Mouse (Mus musculus) E14TG2a.4 (cell line): ENCODE results near the gene Unkl.
"Not testable (repeated sequence)": the region's sequence is repeated elsewhere in the genome, so short reads cannot be mapped to it uniquely, and the experiment has no call there.

Experiments
- H3K27me3 ChIP-seq: 2 replicates; pipeline ENCODE4 v1.6.1; 2014; ENCODE audit warnings: low read length, control low read depth; ENCODE audit not compliant: insufficient read depth
- H3K36me3 ChIP-seq: 2 replicates; pipeline ENCODE4 v1.6.1; 2014; ENCODE audit warnings: low read length, control low read depth; ENCODE audit not compliant: insufficient read depth
- H3K4me1 ChIP-seq: replicated peaks from 2 replicates; pipeline ENCODE4 v1.6.1; 2014; ENCODE audit warnings: low read depth, low read length, control low read depth
- H3K4me3 ChIP-seq: replicated peaks from 2 replicates; pipeline ENCODE4 v1.5.1; 2014; ENCODE audit warnings: mild to moderate bottlenecking, low read length
- H3K9me3 ChIP-seq: 2 replicates; pipeline ENCODE4 v1.6.1; 2014; ENCODE audit warnings: low read length, control low read depth
- CTCF ChIP-seq: conservative IDR thresholded peaks from 2 replicates; pipeline ENCODE4 v1.5.1; 2014; ENCODE audit warnings: low read length
- NANOG ChIP-seq: IDR thresholded peaks from 2 replicates; pipeline ENCODE4 v1.6.1; 2014; ENCODE audit warnings: borderline replicate concordance, low read length, mixed read lengths
- POU5F1 ChIP-seq: IDR thresholded peaks from 2 replicates; pipeline ENCODE4 v1.6.1; 2014; ENCODE audit warnings: low read length, borderline replicate concordance

The Unkl gene

DNA sequence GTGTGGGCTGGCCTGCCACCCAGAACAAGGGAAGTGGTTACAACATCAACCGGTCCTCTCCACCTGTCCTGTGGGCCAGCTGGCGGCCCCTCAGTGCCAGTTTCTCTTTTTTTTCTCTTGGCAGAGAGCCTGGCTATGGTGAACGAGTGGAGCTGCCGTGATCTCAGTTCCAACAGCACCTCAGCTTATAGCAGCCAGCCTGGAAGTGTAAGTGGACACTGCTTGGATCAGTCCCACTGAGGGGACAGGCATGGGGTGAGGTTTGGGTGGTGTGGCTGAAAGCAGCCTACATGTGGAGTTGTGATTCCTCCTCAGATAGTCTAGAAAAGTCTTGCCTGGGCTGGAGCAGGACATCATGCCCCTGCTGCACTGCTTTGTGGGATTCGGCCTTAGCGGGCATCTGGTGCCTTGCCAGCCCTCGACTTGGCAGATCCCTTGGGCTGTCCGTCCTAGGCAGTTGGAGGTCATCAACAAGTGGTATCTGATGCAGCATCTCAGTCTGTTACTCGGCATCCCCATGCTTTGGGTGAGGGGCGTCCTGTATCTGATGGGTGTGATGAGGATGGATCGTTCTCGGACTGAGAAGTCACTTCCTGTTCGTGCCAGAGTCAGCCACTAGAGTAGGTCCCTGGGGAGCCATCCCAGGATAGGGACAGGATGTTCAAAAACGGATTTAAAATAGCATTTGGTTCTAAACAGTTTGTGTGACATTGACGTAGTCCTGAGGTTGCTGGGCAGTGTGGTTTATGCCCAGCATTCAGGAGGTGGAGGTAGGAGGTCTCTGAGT is 22.7 kb downstream of the Unkl start:
- peaks cover 95% of the 10 kb centered on the region for H3K36me3 ChIP-seq
- no peaks in the 10 kb centered on the region for H3K27me3 ChIP-seq
- H3K4me3 ChIP-seq = no peak overlapping the region
- no peaks in the 10 kb centered on the region for H3K9me3 ChIP-seq
- TF ChIP-seq CTCF = no peak
- TF ChIP-seq POU5F1 = no peak
- TF ChIP-seq NANOG = no peak
- peaks cover 22% of the 10 kb centered on the region for H3K4me1 ChIP-seq

DNA sequence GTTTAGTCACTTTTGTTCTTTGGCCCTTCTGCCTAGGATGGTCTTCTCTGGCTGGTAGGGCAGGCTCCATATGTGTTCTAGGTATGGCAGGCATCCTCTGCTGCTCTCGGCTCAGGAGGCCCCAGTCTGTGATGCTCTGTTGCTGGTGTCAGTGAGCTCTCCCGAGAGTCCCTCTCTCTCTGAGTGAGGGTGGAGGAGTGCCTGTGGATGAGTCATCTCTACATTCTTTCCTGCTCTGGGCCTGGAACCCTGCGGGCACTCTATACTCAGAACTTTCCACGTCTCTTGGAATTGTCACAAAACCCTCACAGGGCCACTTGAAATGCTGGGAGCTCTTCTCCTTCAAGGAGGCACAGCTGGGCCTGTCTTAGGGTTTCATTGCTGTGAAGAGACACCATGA is 23.5 kb downstream of the Unkl start:
- Histone ChIP-seq H3K9me3 (no peaks in the 10 kb centered on the region), H3K4me3 (no peak overlapping the region), H3K36me3 (peaks cover 96% of the 10 kb centered on the region), H3K27me3 (no peaks in the 10 kb centered on the region), H3K4me1 (peaks cover 22% of the 10 kb centered on the region)
- TF ChIP-seq NANOG = no peak

- Histone ChIP-seq H3K36me3 (peaks cover 93% of the 10 kb centered on the region), H3K27me3 (no peaks in the 10 kb centered on the region), H3K4me1 (peaks cover 14% of the 10 kb centered on the region), H3K4me3 (no peak overlapping the region), H3K9me3 (no peaks in the 10 kb centered on the region)
- TF ChIP-seq POU5F1 (no peak), CTCF (no peak), NANOG (no peak)
Observed at GRCm38 (mm10) chr17:25215431-25215830, 27.2 kb downstream of the Unkl start.

DNA sequence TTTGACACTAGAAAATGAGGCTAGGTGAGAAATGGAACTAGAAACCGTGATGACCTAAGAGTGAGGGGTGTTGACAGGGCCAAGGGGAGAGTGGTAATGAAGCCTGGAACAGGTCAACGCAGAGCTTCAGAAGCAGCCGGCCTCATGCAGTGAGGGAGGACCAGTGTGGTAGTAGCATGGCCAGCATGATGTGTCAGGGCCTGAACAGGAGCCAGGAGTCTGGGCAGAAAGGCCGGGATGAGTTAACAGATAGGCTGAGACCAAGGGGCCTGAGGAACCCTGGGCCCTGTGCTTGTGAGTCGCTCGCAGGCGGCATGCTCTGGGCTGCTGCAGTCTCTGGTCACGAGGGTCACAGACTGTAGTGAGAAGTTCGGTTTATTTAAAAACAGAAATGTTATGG is 30.8 kb downstream of the Unkl start:
- peaks cover 71% of the 10 kb centered on the region for H3K36me3 ChIP-seq
- H3K27me3 ChIP-seq = no peaks in the 10 kb centered on the region
- TF ChIP-seq CTCF = no peak
- no peak overlapping the region for H3K4me3 ChIP-seq
- peaks cover 36% of the 10 kb centered on the region for H3K4me1 ChIP-seq
- H3K9me3 ChIP-seq = no peaks in the 10 kb centered on the region

GRCm38 (mm10) chr17:25219492-25220295 is 31.5 kb downstream of the Unkl start:
- Histone ChIP-seq H3K4me1 (peaks cover 40% of the 10 kb centered on the region), H3K27me3 (no peaks in the 10 kb centered on the region), H3K9me3 (no peaks in the 10 kb centered on the region), H3K4me3 (no peak overlapping the region), H3K36me3 (peaks cover 71% of the 10 kb centered on the region)
- TF ChIP-seq NANOG (no peak), CTCF (no peak), POU5F1 (no peak)

GRCm38 (mm10) chr17:25220746-25221145 is 32.5 kb downstream of the Unkl start:
- TF ChIP-seq CTCF = no peak
- TF ChIP-seq NANOG = no peak
- no peak for TF ChIP-seq POU5F1
- H3K36me3 ChIP-seq = peaks cover 70% of the 10 kb centered on the region
- peaks cover 32% of the 10 kb centered on the region for H3K4me1 ChIP-seq
- no peak overlapping the region for H3K4me3 ChIP-seq
- H3K27me3 ChIP-seq = no peaks in the 10 kb centered on the region
- no peaks in the 10 kb centered on the region for H3K9me3 ChIP-seq

GRCm38 (mm10) chr17:25221821-25222503 is 33.8 kb downstream of the Unkl start:
- H3K4me1 ChIP-seq = peaks cover 32% of the 10 kb centered on the region
- peaks cover 70% of the 10 kb centered on the region for H3K36me3 ChIP-seq
- H3K27me3 ChIP-seq = no peaks in the 10 kb centered on the region
- TF ChIP-seq CTCF (no peak), NANOG (no peak), POU5F1 (no peak)
- H3K4me3 ChIP-seq = peak overlapping the region; percentile 76
- no peaks in the 10 kb centered on the region for H3K9me3 ChIP-seq

DNA sequence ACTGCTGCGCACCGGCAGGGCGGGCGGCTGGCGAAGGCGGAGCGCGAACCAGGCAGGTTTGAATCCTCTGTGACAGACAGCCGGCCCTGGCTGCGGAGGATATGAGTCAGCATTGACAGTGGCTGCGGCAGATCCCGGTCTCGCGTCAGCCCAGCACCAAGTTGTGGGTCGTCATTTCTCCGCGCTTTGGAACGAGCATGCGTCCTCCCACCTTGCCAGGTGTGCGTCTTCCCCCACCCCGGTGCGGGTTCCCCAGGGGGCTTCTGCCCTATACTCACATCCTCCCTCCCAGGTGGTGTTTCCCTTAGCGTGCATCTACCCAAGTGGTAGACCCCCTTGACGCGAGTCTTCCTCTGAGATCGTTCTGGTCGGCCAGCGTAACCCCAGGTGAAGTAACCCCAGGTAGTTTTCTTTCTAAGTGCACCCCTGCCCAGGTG is 34.3 kb downstream of the Unkl start:
- peak overlapping the region; percentile 73 for H3K4me3 ChIP-seq
- not testable (repeated sequence) for H3K9me3 ChIP-seq, H3K27me3 ChIP-seq
- peaks cover 72% of the 10 kb centered on the region for H3K36me3 ChIP-seq
- peaks cover 32% of the 10 kb centered on the region for H3K4me1 ChIP-seq
